Mouse (Mus musculus): ENCODE results near the gene Frmd5. TPM values are rescaled to one million over a fixed set of nuclear protein-coding genes. Genes with fewer than 3 reads are reported as not detected.

The Frmd5 gene
- total and polyA plus RNA-seq, 2 experiments from 2014 or later: 125 to 231 TPM

GRCm38 (mm10) chr2:121841453-121841852 is 34.6 kb upstream of the Frmd5 start:
- Histone ChIP-seq H3K27ac (ENCODE audit: low read depth) (no peak overlapping the region), H3K4me2 (ENCODE audit: low read depth, low read length) (no peak overlapping the region), H3K4me1 (ENCODE audit: control insufficient read depth, insufficient read depth) (no peaks in the 10 kb centered on the region), H3K9ac (replicated peaks; ENCODE audit: low read depth, low read length) (no peak overlapping the region), H3K27me3 (ENCODE audit: control insufficient read depth, insufficient read depth, low read length) (no peaks in the 10 kb centered on the region), H3K36me3 (replicated peaks; ENCODE audit: control insufficient read depth, insufficient read depth, low read length) (no peaks in the 10 kb centered on the region), H3K4me3 (ENCODE audit: low read depth, low read length) (no peak overlapping the region), H3K9me3 (replicated peaks; ENCODE audit: control insufficient read depth, low read length) (no peaks in the 10 kb centered on the region; the same call in 1 of the 2 replicates)
- DNase-seq (ENCODE audit: low spot score) (no peak), ATAC-seq (ENCODE audit: insufficient read depth, low read depth) (no peak)
- 94% methylated on average over 3 of the region's 3 CpGs for WGBS
- no peak for TF ChIP-seq EP300 (IDR thresholded peaks at IDR 0.05; ENCODE audit: low read depth)
- peak; percentile 14; the same call in 1 of the 2 replicates for TF ChIP-seq CTCF (IDR thresholded peaks at IDR 0.05; ENCODE audit: low read depth)

GRCm38 (mm10) chr2:121834926-121835325 is 28.0 kb upstream of the Frmd5 start:
- Histone ChIP-seq H3K27ac (ENCODE audit: low read depth) (no peak overlapping the region), H3K27me3 (ENCODE audit: control insufficient read depth, insufficient read depth, low read length) (no peaks in the 10 kb centered on the region), H3K36me3 (replicated peaks; ENCODE audit: control insufficient read depth, insufficient read depth, low read length) (no peaks in the 10 kb centered on the region), H3K4me1 (ENCODE audit: control insufficient read depth, insufficient read depth) (no peaks in the 10 kb centered on the region), H3K9me3 (replicated peaks; ENCODE audit: control insufficient read depth, low read length) (no peaks in the 10 kb centered on the region; the same call in 1 of the 2 replicates), H3K9ac (replicated peaks; ENCODE audit: low read depth, low read length) (no peak overlapping the region), H3K4me2 (ENCODE audit: low read depth, low read length) (no peak overlapping the region), H3K4me3 (ENCODE audit: low read depth, low read length) (no peak overlapping the region)
- TF ChIP-seq CTCF (IDR thresholded peaks at IDR 0.05; ENCODE audit: low read depth): no peak
- no peak for TF ChIP-seq EP300 (IDR thresholded peaks at IDR 0.05; ENCODE audit: low read depth)
- WGBS: 26% methylated on average over 3 of the region's 3 CpGs
- ATAC-seq (ENCODE audit: insufficient read depth, low read depth) (no peak), DNase-seq (ENCODE audit: low spot score) (no peak)

DNA sequence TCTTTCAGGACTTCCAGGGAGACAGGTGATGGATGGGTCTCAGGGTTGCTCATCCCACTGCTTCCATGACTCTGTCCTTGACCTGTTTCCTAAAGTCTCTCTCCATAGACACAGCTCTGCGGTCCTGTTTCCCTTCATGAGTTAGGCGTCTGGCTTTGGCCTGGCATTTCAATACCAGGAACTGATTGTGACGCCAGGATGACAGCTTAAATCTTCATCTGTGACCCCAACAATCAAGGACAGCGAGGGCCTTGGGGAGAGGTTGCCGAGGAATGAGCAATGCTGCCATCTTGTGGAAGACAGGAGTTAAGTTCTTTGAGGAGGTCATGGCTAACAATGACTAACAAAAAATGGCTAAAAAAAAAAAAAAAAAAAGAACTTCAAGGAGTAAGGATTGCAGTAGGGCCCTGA is 25.6 kb upstream of the Frmd5 start:
- Histone ChIP-seq H3K36me3 (replicated peaks; ENCODE audit: control insufficient read depth, insufficient read depth, low read length) (no peaks in the 10 kb centered on the region), H3K4me2 (ENCODE audit: low read depth, low read length) (no peak overlapping the region), H3K9me3 (replicated peaks; ENCODE audit: control insufficient read depth, low read length) (no peaks in the 10 kb centered on the region), H3K27ac (ENCODE audit: low read depth) (no peak overlapping the region), H3K27me3 (ENCODE audit: control insufficient read depth, insufficient read depth, low read length) (no peaks in the 10 kb centered on the region), H3K4me1 (ENCODE audit: control insufficient read depth, insufficient read depth) (no peaks in the 10 kb centered on the region), H3K9ac (replicated peaks; ENCODE audit: low read depth, low read length) (no peak overlapping the region), H3K4me3 (ENCODE audit: low read depth, low read length) (no peak overlapping the region)
- peak; percentile 87 for DNase-seq (ENCODE audit: low spot score)
- TF ChIP-seq CTCF (IDR thresholded peaks at IDR 0.05; ENCODE audit: low read depth) (peak; percentile 83), EP300 (IDR thresholded peaks at IDR 0.05; ENCODE audit: low read depth) (no peak)
- ATAC-seq (ENCODE audit: insufficient read depth, low read depth): peak; percentile 72; the same call in 1 of the 2 replicates
- WGBS: 2% methylated on average over 5 of the region's 5 CpGs

DNA sequence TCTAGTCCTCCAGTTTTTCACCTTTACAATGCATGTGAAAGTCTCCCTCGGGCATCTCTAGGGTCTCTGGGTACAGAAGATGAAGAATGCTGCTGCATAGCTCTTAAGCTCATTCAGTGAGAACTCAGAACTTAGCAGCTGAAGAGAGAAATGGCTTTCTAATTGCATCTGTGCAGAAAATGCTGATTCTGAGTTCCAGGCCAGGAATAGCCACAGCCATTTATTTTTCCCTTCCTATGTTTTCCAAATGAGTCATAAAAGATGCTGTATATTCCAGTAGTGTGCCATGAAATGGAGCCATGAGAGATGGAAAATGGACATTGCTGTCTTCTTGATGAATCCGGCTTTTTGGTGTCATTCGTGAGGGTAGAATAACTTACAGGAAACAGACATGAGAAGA is 21.5 kb upstream of the Frmd5 start:
- Histone ChIP-seq H3K27ac (ENCODE audit: low read depth) (no peak overlapping the region), H3K9ac (replicated peaks; ENCODE audit: low read depth, low read length) (no peak overlapping the region), H3K36me3 (replicated peaks; ENCODE audit: control insufficient read depth, insufficient read depth, low read length) (no peaks in the 10 kb centered on the region), H3K9me3 (replicated peaks; ENCODE audit: control insufficient read depth, low read length) (no peaks in the 10 kb centered on the region), H3K27me3 (ENCODE audit: control insufficient read depth, insufficient read depth, low read length) (no peaks in the 10 kb centered on the region), H3K4me1 (ENCODE audit: control insufficient read depth, insufficient read depth) (no peaks in the 10 kb centered on the region), H3K4me2 (ENCODE audit: low read depth, low read length) (no peak overlapping the region), H3K4me3 (ENCODE audit: low read depth, low read length) (no peak overlapping the region)
- no peak for DNase-seq (ENCODE audit: low spot score)
- 76% methylated on average over 3 of the region's 3 CpGs for WGBS
- no peak for TF ChIP-seq EP300 (IDR thresholded peaks at IDR 0.05; ENCODE audit: low read depth)
- ATAC-seq (ENCODE audit: insufficient read depth, low read depth): no peak

- no peak for TF ChIP-seq CTCF (IDR thresholded peaks at IDR 0.05; ENCODE audit: low read depth)
- TF ChIP-seq EP300 (IDR thresholded peaks at IDR 0.05; ENCODE audit: low read depth): no peak
- WGBS: 75% methylated on average over 2 of the region's 2 CpGs
- H3K27ac ChIP-seq (ENCODE audit: low read depth): no peak overlapping the region
Observed at GRCm38 (mm10) chr2:121826189-121826588, 19.3 kb upstream of the Frmd5 start.

DNA sequence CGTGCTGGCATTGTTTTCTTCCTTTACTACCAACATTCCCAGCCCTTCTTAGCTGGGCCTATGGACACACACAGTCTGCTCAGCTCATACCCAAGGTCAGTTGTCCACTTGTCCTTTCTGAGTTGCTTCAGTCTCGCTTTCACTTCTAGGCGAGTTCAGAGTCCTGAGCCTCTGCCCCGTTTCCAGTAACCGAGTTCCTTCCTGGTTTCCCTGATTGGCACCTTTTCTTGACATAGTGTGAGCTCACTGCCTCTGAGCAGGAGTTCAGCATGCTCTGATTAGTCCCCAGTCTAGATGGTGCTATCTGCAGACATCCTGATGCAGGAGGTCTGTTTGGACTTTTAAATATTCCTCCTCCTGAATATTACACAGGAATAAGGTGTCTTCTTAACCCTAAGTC is 17.8 kb upstream of the Frmd5 start:
- no peak overlapping the region for H3K4me2 ChIP-seq (ENCODE audit: low read depth, low read length)
- no peaks in the 10 kb centered on the region for H3K4me1 ChIP-seq (ENCODE audit: control insufficient read depth, insufficient read depth)
- H3K27ac ChIP-seq (ENCODE audit: low read depth): no peak overlapping the region
- WGBS: 48% methylated on average over 5 of the region's 5 CpGs
- DNase-seq (ENCODE audit: low spot score) (no peak), ATAC-seq (ENCODE audit: insufficient read depth, low read depth) (no peak)
- no peak overlapping the region for H3K4me3 ChIP-seq (ENCODE audit: low read depth, low read length)
- H3K9me3 ChIP-seq (replicated peaks; ENCODE audit: control insufficient read depth, low read length): no peaks in the 10 kb centered on the region; the same call in 1 of the 2 replicates
- TF ChIP-seq EP300 (IDR thresholded peaks at IDR 0.05; ENCODE audit: low read depth): no peak
- TF ChIP-seq CTCF (IDR thresholded peaks at IDR 0.05; ENCODE audit: low read depth): no peak
- no peaks in the 10 kb centered on the region for H3K36me3 ChIP-seq (replicated peaks; ENCODE audit: control insufficient read depth, insufficient read depth, low read length)
- no peaks in the 10 kb centered on the region for H3K27me3 ChIP-seq (ENCODE audit: control insufficient read depth, insufficient read depth, low read length)
- H3K9ac ChIP-seq (replicated peaks; ENCODE audit: low read depth, low read length): no peak overlapping the region

More at GRCm38 (mm10) chr2:121826189-121826588, 19.3 kb upstream of the Frmd5 start:
- Histone ChIP-seq H3K36me3 (replicated peaks; ENCODE audit: control insufficient read depth, insufficient read depth, low read length) (no peaks in the 10 kb centered on the region), H3K9ac (replicated peaks; ENCODE audit: low read depth, low read length) (no peak overlapping the region), H3K4me1 (ENCODE audit: control insufficient read depth, insufficient read depth) (no peaks in the 10 kb centered on the region), H3K4me2 (ENCODE audit: low read depth, low read length) (no peak overlapping the region), H3K9me3 (replicated peaks; ENCODE audit: control insufficient read depth, low read length) (no peaks in the 10 kb centered on the region; the same call in 1 of the 2 replicates), H3K4me3 (ENCODE audit: low read depth, low read length) (no peak overlapping the region), H3K27me3 (ENCODE audit: control insufficient read depth, insufficient read depth, low read length) (no peaks in the 10 kb centered on the region)
- ATAC-seq (ENCODE audit: insufficient read depth, low read depth) (no peak), DNase-seq (ENCODE audit: low spot score) (no peak)
